Mouse (Mus musculus) erythroblast, embryonic 14.5 days (primary cell): ENCODE measurements at regions not wholly inside any gene's neighbourhood (a gene's known extent, or its start where the extent isn't known, plus 50 kb on each side); places are given as distances from the start of the nearest gene placed in this dataset.

ENCODE experiments used
- H3K27me3 ChIP-seq: 2 replicates; pipeline ENCODE4 v1.6.1; 2012; ENCODE audit warnings: inconsistent platforms; ENCODE audit not compliant: control insufficient read depth
- H3K36me3 ChIP-seq: 2 replicates; pipeline ENCODE4 v1.6.1; 2012; ENCODE audit warnings: mild to moderate bottlenecking, inconsistent platforms; ENCODE audit not compliant: control insufficient read depth
- H3K4me1 ChIP-seq: 2 replicates; pipeline ENCODE4 v1.6.1; 2012; ENCODE audit warnings: inconsistent platforms; ENCODE audit not compliant: control insufficient read depth
- H3K4me3 ChIP-seq: replicated peaks from 2 replicates; pipeline ENCODE3; 2012; ENCODE audit warnings: moderate library complexity, mild to moderate bottlenecking, inconsistent platforms
- H3K9me3 ChIP-seq: 2 replicates; pipeline ENCODE4 v1.6.1; 2012; ENCODE audit warnings: low read length, inconsistent platforms, mixed read lengths; ENCODE audit not compliant: control insufficient read depth
- GATA1 ChIP-seq: IDR thresholded peaks from 2 replicates; pipeline ENCODE4 v1.6.1; 2012; ENCODE audit warnings: low read length, inconsistent platforms, mixed read lengths
- TAL1 ChIP-seq: IDR thresholded peaks from 3 replicates; pipeline ENCODE4 v1.6.1; 2012; ENCODE audit warnings: low read length, inconsistent platforms, mixed read lengths

DNA sequence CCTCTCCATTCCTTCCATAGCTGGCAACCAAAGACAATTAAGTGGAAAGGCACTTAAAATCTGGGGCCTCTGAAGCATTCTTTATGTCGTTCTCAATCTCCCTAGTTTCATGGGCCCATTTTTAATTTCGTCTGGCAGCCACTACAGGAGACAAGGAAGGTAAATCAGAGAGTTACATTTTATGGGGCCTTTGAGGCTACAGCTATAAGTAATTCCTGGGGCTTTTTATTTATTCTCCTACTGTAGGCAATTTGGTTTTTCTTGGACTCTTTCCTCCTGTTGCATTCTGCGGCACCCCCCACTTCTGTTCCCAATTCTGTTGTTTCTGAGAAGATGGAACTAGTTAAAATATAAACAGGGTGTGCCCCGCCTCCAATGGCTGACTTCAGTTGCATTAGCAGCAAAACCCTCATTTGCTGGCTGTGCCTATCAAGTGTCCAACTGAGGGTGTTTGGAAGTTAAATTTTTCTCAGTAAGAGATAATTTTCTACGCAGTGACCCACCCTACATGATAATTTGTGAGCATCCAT is 622.7 kb downstream of the Pdcd6ip start:
- no peak for TF ChIP-seq GATA1
- TF ChIP-seq TAL1, result no peak
- H3K27me3 ChIP-seq, result no peaks in the 10 kb centered on the region
- no peak overlapping the region for H3K4me3 ChIP-seq
- H3K36me3 ChIP-seq, result no peaks in the 10 kb centered on the region
- H3K4me1 ChIP-seq, result no peaks in the 10 kb centered on the region
- peaks cover 25% of the 10 kb centered on the region for H3K9me3 ChIP-seq

DNA sequence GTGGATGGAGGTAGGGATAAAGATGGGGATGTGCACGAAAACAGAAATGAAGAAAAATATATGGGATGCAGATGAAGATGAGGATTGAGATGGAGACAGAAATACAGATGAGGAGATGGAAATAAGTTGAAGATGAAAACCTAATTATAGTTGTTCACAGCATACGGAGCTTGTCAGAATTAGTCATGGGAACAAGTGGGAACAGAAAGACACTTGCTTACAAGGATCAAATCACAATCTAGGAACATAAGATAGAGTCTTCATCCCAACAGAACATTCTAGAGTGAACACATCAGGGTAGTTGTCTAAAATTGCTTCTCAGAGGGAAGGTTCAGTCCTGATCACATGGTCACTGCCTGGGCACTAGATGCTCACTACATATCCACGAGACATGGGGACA is 633.2 kb downstream of the Pdcd6ip start:
- H3K4me1 ChIP-seq, result no peaks in the 10 kb centered on the region
- H3K36me3 ChIP-seq, result no peaks in the 10 kb centered on the region
- TF ChIP-seq TAL1 (no peak), GATA1 (no peak)
- no peak overlapping the region for H3K4me3 ChIP-seq
- no peaks in the 10 kb centered on the region for H3K27me3 ChIP-seq
- peaks cover 36% of the 10 kb centered on the region for H3K9me3 ChIP-seq

DNA sequence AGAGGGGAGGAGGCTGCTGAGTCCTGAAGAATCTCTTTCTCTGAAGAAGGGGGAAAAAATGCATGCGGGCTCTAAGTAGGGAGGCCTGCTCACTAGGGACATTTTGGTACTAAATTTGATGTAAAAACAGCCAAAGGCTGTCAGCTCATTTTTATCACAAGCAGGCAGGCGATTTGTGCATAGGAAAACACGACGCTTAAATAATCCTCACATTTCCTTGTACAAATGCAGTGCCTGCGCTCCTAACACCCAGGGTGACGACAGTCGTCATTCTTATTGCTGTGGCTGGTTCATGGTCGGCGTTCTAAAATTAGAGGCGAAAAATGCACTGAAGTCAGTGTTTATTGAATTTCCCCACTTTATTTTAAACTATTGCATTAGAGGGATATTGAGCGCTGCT is 650.6 kb downstream of the Pdcd6ip start:
- Histone ChIP-seq H3K4me1 (no peaks in the 10 kb centered on the region), H3K4me3 (no peak overlapping the region), H3K36me3 (no peaks in the 10 kb centered on the region), H3K27me3 (no peaks in the 10 kb centered on the region), H3K9me3 (peaks cover 15% of the 10 kb centered on the region)
- TF ChIP-seq GATA1 (no peak), TAL1 (no peak)

DNA sequence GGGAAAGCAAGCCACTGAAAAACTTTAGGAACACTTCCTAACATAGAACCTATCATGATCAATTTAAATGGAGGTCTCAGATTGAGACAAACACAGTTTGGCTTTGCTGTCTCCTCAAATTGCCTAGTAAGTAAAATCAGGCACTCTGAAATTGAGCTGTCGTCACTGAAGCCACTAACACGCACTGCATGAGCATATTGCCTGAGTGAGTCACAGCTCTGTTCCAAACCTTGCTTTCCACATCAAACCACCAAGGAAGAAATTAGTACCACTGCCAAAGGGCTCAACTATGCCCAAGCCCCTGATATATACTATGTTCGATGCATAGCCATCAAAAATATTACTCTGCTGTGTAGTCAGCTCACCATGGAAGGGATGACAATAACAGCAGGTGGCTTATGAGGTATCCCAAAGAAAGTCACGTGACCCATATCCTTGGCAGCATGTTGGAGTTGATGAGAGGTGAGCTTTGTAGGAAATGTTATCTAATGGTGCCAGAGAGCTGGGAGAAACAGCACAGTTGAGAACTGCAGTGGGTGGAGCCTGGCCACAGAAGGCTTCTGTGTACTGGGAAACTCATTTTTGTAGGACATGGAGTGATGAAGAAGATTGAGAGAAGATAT is 663.4 kb downstream of the Pdcd6ip start:
- H3K4me1 ChIP-seq, result peaks cover 4% of the 10 kb centered on the region
- peaks cover 9% of the 10 kb centered on the region for H3K9me3 ChIP-seq
- no peaks in the 10 kb centered on the region for H3K27me3 ChIP-seq
- TF ChIP-seq GATA1 (no peak), TAL1 (no peak)
- no peaks in the 10 kb centered on the region for H3K36me3 ChIP-seq
- no peak overlapping the region for H3K4me3 ChIP-seq

DNA sequence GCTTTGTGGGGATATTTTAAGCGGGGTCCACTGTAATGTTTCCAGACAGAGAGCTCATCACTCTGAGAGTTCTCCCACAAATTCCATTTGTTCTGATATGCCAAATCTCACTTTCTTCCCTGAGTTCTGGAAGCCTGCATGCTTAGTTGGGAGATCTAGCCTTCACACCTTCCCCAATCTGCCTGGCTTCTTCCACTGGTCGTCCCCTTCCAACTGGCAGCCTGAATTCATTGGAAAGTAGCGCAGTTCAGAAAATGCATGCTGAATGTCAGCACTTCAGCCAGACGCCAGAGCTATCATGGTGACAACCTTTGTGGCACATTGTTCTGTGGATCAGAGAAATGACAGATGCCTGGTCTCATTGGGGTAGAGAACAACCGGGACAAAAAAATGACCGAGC is 667.2 kb downstream of the Pdcd6ip start:
- peaks cover 4% of the 10 kb centered on the region for H3K4me1 ChIP-seq
- H3K27me3 ChIP-seq, result no peaks in the 10 kb centered on the region
- H3K9me3 ChIP-seq, result peaks cover 14% of the 10 kb centered on the region
- H3K36me3 ChIP-seq, result no peaks in the 10 kb centered on the region
- no peak overlapping the region for H3K4me3 ChIP-seq
- TF ChIP-seq GATA1 (no peak), TAL1 (no peak)

DNA sequence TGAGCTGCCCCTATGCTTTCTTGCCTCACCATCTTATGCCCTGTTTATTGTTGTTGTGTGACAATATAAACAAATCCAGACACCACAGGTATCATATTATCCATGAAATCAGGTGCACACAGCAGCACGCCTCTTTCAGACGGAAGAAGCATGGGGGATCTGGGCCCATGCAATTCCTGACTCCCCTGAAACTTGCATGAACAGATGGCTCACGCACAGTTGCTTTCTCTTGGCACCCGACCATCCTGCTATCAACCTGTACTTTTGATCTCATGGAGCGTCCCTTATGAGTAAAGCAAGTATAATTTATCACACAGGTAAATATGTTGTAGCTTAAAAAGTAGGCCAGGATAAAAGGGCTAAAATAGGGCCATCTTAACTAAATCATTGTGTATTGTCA is 674.1 kb downstream of the Pdcd6ip start:
- Histone ChIP-seq H3K4me3 (no peak overlapping the region), H3K36me3 (no peaks in the 10 kb centered on the region), H3K4me1 (no peaks in the 10 kb centered on the region), H3K27me3 (no peaks in the 10 kb centered on the region), H3K9me3 (peaks cover 13% of the 10 kb centered on the region; the same call in 1 of the 2 replicates)
- no peak for TF ChIP-seq GATA1
- no peak for TF ChIP-seq TAL1

DNA sequence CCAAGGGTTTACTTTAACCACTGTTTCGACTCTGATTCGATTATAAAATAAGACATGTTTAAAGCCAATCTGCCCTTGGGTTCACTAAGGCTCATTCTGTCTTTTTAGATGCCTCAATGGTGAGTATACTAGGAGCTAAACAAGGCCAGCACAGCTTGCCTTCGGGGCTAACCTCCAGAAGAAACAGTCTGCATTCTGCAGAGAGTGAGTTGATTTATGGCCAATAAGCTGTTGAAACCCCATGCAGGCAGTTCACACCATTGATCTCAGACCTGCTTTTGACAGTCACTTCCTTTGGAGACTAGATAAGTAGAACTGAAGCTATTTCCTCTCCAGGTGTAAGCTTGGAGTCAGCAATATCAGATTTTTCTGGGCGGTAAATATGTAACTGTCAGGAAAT is 679.0 kb downstream of the Pdcd6ip start:
- no peak overlapping the region for H3K4me3 ChIP-seq
- H3K9me3 ChIP-seq, result peaks cover 9% of the 10 kb centered on the region; the same call in 1 of the 2 replicates
- no peaks in the 10 kb centered on the region for H3K36me3 ChIP-seq
- no peak for TF ChIP-seq GATA1
- no peak for TF ChIP-seq TAL1
- H3K4me1 ChIP-seq, result no peaks in the 10 kb centered on the region
- no peaks in the 10 kb centered on the region for H3K27me3 ChIP-seq

DNA sequence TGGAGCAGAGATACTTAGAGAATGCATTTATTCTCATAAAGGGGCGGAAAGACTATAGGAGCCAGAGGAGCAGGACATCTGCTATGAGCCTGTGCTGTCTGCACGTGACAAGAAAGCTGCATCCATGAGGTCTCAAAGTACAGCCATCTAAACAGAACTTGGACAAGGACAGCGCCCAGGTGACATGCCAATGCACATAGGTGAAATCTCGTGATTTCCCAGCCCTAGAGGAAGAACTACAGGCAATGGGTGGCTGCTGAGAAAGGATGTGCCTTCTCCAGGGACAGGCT is 681.2 kb downstream of the Pdcd6ip start:
- Histone ChIP-seq H3K36me3 (no peaks in the 10 kb centered on the region), H3K4me3 (no peak overlapping the region), H3K27me3 (no peaks in the 10 kb centered on the region), H3K4me1 (no peaks in the 10 kb centered on the region), H3K9me3 (peaks cover 11% of the 10 kb centered on the region; the same call in 1 of the 2 replicates)
- TF ChIP-seq TAL1 (no peak), GATA1 (no peak)

DNA sequence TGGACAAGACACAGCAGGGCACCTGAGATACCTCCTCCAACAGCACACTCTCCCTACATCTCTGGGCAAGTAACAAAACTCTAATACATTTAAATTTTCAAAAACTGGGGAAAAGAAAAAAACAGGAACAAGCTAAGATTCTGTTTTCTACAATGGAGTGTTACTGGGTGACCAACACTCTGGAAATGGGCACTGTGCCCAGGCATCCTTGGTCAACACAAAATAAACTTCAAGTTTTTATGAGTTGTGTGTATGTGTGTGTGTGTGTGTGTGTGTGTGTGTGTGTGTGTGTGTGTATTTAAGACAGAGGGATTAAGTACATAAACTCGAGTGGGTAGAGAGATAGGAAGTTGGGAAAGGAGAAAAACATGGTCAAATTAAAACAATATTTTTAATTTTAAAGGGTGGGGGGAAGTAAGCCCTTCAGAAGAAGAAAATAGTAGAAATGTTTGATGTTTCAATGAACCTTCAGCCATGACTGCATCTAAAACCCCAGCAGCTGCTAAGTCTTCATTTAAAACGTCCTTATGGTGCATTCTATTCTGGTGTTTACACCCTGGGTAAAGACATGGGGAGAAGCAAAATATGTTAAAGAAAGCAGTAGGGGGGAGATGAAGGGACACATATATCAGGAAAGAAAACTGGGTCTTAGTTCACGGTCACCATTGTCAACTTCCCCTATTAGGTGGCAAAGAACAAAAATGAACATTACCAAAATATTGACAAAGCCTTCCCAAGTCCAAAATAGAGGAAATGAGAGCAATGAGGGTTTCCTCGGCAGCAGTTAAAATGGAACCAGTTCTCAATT is 681.8 kb downstream of the Pdcd6ip start:
- Histone ChIP-seq H3K4me3 (no peak overlapping the region), H3K36me3 (no peaks in the 10 kb centered on the region), H3K9me3 (peaks cover 12% of the 10 kb centered on the region; the same call in 1 of the 2 replicates), H3K4me1 (no peaks in the 10 kb centered on the region), H3K27me3 (no peaks in the 10 kb centered on the region)
- TF ChIP-seq TAL1 (no peak), GATA1 (no peak)
